Mouse (Mus musculus): ENCODE data around the gene Sstr5. TPM values are rescaled to one million over a fixed set of nuclear protein-coding genes. Genes with fewer than 3 reads are reported as not detected.

The Sstr5 gene
- polyA plus RNA-seq, 2 experiments = 0.09 to 0.10 TPM

DNA sequence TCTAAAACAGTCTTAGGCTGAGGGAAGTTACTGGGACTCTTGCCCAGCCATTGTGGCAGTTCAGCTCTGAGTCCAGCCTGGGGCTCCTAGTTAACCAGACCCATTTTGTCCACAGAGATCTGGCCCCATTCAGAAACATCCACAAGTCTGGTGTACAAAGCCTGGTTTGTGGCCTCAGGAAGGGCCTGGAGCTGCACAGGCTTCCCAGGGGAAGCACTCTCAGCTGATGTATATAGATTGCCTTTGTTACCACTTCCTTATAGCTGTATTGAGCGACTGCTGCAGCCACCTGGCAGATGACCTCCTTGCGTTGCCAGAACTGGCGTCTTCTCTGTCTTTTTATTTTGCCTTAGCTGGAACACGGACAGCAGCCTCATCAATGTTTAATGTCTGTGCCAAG lies 52.0 kb downstream of the Sstr5 start:
- WGBS = 51% methylated on average over 4 of the region's 4 CpGs

DNA sequence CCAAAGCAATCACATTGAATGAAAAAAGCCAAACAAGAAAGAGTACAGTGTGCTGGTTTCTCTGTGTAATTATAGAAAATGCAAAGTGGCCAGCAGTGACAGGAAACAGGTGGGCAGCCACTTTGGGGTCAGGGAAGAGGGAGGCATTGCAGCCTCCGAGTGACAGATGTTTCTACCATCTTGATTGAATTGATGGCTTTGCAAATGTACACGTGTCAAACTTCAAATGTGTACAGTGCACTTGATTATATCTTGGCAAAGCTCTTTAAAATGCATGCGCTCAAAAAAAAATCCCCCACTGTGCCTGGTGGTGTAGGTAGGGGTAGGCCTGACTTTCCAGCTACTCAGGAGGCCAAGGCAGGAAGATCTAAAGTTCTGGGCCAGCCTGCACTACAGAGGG lies 54.2 kb downstream of the Sstr5 start:
- Histone ChIP-seq H3K27ac (replicated peaks; ENCODE audit: low read depth, low read length) (no peak overlapping the region), H3K4me3 (replicated peaks; ENCODE audit: low read length) (no peak overlapping the region), H3K9me3 (ENCODE audit: control insufficient read depth, low read length) (no peaks in the 10 kb centered on the region), H3K27me3 (ENCODE audit: control insufficient read depth, insufficient read depth, low read length) (no peaks in the 10 kb centered on the region), H3K36me3 (ENCODE audit: control insufficient read depth, insufficient read depth, low read length) (no peaks in the 10 kb centered on the region), H3K4me2 (replicated peaks; ENCODE audit: low read depth, low read length, severe bottlenecking) (no peak overlapping the region), H3K4me1 (ENCODE audit: control insufficient read depth, insufficient read depth, low read length) (peaks cover 7% of the 10 kb centered on the region; the same call in 1 of the 2 replicates), H3K9ac (ENCODE audit: low read depth, low read length, severe bottlenecking) (no peak overlapping the region)
- DNase-seq (ENCODE audit: low spot score) (no peak), ATAC-seq (ENCODE audit: low FRiP score, low read depth) (no peak)
- TF ChIP-seq POLR2A (IDR thresholded peaks at IDR 0.05; ENCODE audit: borderline replicate concordance, extremely low read depth, insufficient read depth, insufficient read length) = no peak
- 44% methylated on average over 3 of the region's 3 CpGs for whole genome bisulfite sequencing

More for the DNA sequence above, 52.0 kb downstream of the Sstr5 start:
- H3K9ac ChIP-seq (ENCODE audit: low read depth, low read length, severe bottlenecking) = no peak overlapping the region
- no peak for DNase-seq (ENCODE audit: low spot score)
- H3K4me2 ChIP-seq (replicated peaks; ENCODE audit: low read depth, low read length, severe bottlenecking) = no peak overlapping the region
- no peaks in the 10 kb centered on the region for H3K36me3 ChIP-seq (ENCODE audit: control insufficient read depth, insufficient read depth, low read length)
- H3K27ac ChIP-seq (replicated peaks; ENCODE audit: low read depth, low read length) = no peak overlapping the region
- ATAC-seq (ENCODE audit: low FRiP score, low read depth) = no peak
- TF ChIP-seq POLR2A (IDR thresholded peaks at IDR 0.05; ENCODE audit: borderline replicate concordance, extremely low read depth, insufficient read depth, insufficient read length) = no peak
- H3K4me1 ChIP-seq (ENCODE audit: control insufficient read depth, insufficient read depth, low read length) = peaks cover 7% of the 10 kb centered on the region; the same call in 1 of the 2 replicates
- no peak overlapping the region for H3K4me3 ChIP-seq (replicated peaks; ENCODE audit: low read length)
- no peaks in the 10 kb centered on the region for H3K9me3 ChIP-seq (ENCODE audit: control insufficient read depth, low read length)
- no peaks in the 10 kb centered on the region for H3K27me3 ChIP-seq (ENCODE audit: control insufficient read depth, insufficient read depth, low read length)

DNA sequence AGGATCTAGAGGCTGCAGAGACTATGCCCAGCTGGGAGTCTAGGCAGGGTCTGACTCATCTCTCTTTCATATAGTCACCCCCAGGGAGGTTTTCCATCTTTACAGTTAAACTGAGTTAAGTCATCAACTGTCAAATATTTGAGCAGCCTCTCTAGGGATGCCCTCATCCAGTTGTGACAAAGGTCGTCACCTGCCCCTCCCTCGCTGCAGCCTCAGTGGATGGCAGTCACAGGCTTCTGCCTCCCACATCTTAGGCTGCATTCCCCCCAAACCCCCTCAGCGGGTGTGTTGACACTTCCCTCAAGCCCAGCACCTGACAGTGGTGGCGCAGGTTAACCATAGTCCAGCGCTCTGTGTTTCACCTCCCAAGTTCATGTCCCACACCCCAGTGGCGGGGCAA lies 55.7 kb downstream of the Sstr5 start:
- Histone ChIP-seq H3K4me1 (ENCODE audit: control insufficient read depth, insufficient read depth, low read length) (peaks cover 7% of the 10 kb centered on the region; the same call in 1 of the 2 replicates), H3K27ac (replicated peaks; ENCODE audit: low read depth, low read length) (no peak overlapping the region), H3K9me3 (ENCODE audit: control insufficient read depth, low read length) (no peaks in the 10 kb centered on the region), H3K4me3 (replicated peaks; ENCODE audit: low read length) (no peak overlapping the region), H3K9ac (ENCODE audit: low read depth, low read length, severe bottlenecking) (no peak overlapping the region), H3K4me2 (replicated peaks; ENCODE audit: low read depth, low read length, severe bottlenecking) (no peak overlapping the region), H3K36me3 (ENCODE audit: control insufficient read depth, insufficient read depth, low read length) (no peaks in the 10 kb centered on the region), H3K27me3 (ENCODE audit: control insufficient read depth, insufficient read depth, low read length) (no peaks in the 10 kb centered on the region)
- no peak for ATAC-seq (ENCODE audit: low FRiP score, low read depth)
- no peak for TF ChIP-seq POLR2A (IDR thresholded peaks at IDR 0.05; ENCODE audit: borderline replicate concordance, extremely low read depth, insufficient read depth, insufficient read length)
- DNase-seq (ENCODE audit: low spot score) = no peak
- 78% methylated on average over 6 of the region's 6 CpGs for WGBS

Other genes with a start within 250 kb of the Sstr5 start
- gene Baiap3, start 240.9 kb downstream of the Sstr5 start, polyA plus RNA-seq (2012; rRNA removed) = 1.5 and 1.9 TPM in 2 replicates
- 0.89 and 1.5 TPM in 2 replicates for gene Baiap3, start 240.9 kb downstream of the Sstr5 start, polyA plus RNA-seq (2014; fragmentation: Nextera tagmentation; extraction: Ambion mirVana)
- 434 and 540 TPM in 2 replicates for gene Ube2i, start 222.7 kb downstream of the Sstr5 start, polyA plus RNA-seq (2012; rRNA removed)
- gene Ube2i, start 222.7 kb downstream of the Sstr5 start, polyA plus RNA-seq (2014; fragmentation: Nextera tagmentation; extraction: Ambion mirVana) = 533 and 582 TPM in 2 replicates
- 6.0 and 8.5 TPM in 2 replicates for gene Prss34, start 198.9 kb downstream of the Sstr5 start, polyA plus RNA-seq (2012; rRNA removed)
- 6.7 and 10.6 TPM in 2 replicates for gene Prss34, start 198.9 kb downstream of the Sstr5 start, polyA plus RNA-seq (2014; fragmentation: Nextera tagmentation; extraction: Ambion mirVana)
- 0.13 TPM in 1 of 2 replicates, not detected in the other for gene Prss28, start 188.6 kb downstream of the Sstr5 start, polyA plus RNA-seq (2012; rRNA removed)
- not detected in 2 replicates for gene Prss28, start 188.6 kb downstream of the Sstr5 start, polyA plus RNA-seq (2014; fragmentation: Nextera tagmentation; extraction: Ambion mirVana)
- gene Prss29, start 178.6 kb downstream of the Sstr5 start, polyA plus RNA-seq (2012; rRNA removed) = not detected in 2 replicates
- gene Prss29, start 178.6 kb downstream of the Sstr5 start, polyA plus RNA-seq (2014; fragmentation: Nextera tagmentation; extraction: Ambion mirVana) = not detected in 2 replicates
- 1.5 and 2.1 TPM in 2 replicates for gene Tpsab1, start 151.7 kb downstream of the Sstr5 start, polyA plus RNA-seq (2012; rRNA removed)
- gene Tpsab1, start 151.7 kb downstream of the Sstr5 start, polyA plus RNA-seq (2014; fragmentation: Nextera tagmentation; extraction: Ambion mirVana) = 1.2 and 2.2 TPM in 2 replicates
- 31.8 and 35.9 TPM in 2 replicates for gene Tpsb2, start 131.0 kb downstream of the Sstr5 start, polyA plus RNA-seq (2012; rRNA removed)
- 38.0 and 83.8 TPM in 2 replicates for gene Tpsb2, start 131.0 kb downstream of the Sstr5 start, polyA plus RNA-seq (2014; fragmentation: Nextera tagmentation; extraction: Ambion mirVana)
- 11.3 and 14.6 TPM in 2 replicates for gene Tpsg1, start 128.0 kb downstream of the Sstr5 start, polyA plus RNA-seq (2012; rRNA removed)
- gene Tpsg1, start 128.0 kb downstream of the Sstr5 start, polyA plus RNA-seq (2014; fragmentation: Nextera tagmentation; extraction: Ambion mirVana) = 10.2 and 14.6 TPM in 2 replicates
- 58.0 and 73.0 TPM in 2 replicates for gene Cacna1h, start 63.5 kb downstream of the Sstr5 start, polyA plus RNA-seq (2012; rRNA removed)
- 6.9 TPM in 2 replicates for gene Cacna1h, start 63.5 kb downstream of the Sstr5 start, polyA plus RNA-seq (2014; fragmentation: Nextera tagmentation; extraction: Ambion mirVana)
- 0.05 and 0.08 TPM in 2 replicates for gene Tekt4, start 42.7 kb downstream of the Sstr5 start, polyA plus RNA-seq (2012; rRNA removed)
- not detected in 2 replicates for gene Tekt4, start 42.7 kb downstream of the Sstr5 start, polyA plus RNA-seq (2014; fragmentation: Nextera tagmentation; extraction: Ambion mirVana)
- gene Sox8, start 73.4 kb upstream of the Sstr5 start, polyA plus RNA-seq (2012; rRNA removed) = 16.3 and 23.4 TPM in 2 replicates
- gene Sox8, start 73.4 kb upstream of the Sstr5 start, polyA plus RNA-seq (2014; fragmentation: Nextera tagmentation; extraction: Ambion mirVana) = 12.6 and 16.7 TPM in 2 replicates
- 20.3 and 26.3 TPM in 2 replicates for gene Lmf1, start 81.8 kb upstream of the Sstr5 start, polyA plus RNA-seq (2012; rRNA removed)
- 26.9 and 28.7 TPM in 2 replicates for gene Lmf1, start 81.8 kb upstream of the Sstr5 start, polyA plus RNA-seq (2014; fragmentation: Nextera tagmentation; extraction: Ambion mirVana)
- 0.56 and 0.74 TPM in 2 replicates for gene Gng13, start 219.9 kb upstream of the Sstr5 start, polyA plus RNA-seq (2012; rRNA removed)
- gene Gng13, start 219.9 kb upstream of the Sstr5 start, polyA plus RNA-seq (2014; fragmentation: Nextera tagmentation; extraction: Ambion mirVana) = 3.5 and 6.1 TPM in 2 replicates
- gene Chtf18, start 230.1 kb upstream of the Sstr5 start, polyA plus RNA-seq (2012; rRNA removed) = 34.5 and 34.6 TPM in 2 replicates
- 14.7 and 16.1 TPM in 2 replicates for gene Chtf18, start 230.1 kb upstream of the Sstr5 start, polyA plus RNA-seq (2014; fragmentation: Nextera tagmentation; extraction: Ambion mirVana)
- gene Rpusd1, start 230.4 kb upstream of the Sstr5 start, polyA plus RNA-seq (2012; rRNA removed) = 48.2 and 71.7 TPM in 2 replicates
- 26.1 and 26.6 TPM in 2 replicates for gene Rpusd1, start 230.4 kb upstream of the Sstr5 start, polyA plus RNA-seq (2014; fragmentation: Nextera tagmentation; extraction: Ambion mirVana)
- gene Mslnl, start 238.8 kb upstream of the Sstr5 start, polyA plus RNA-seq (2012; rRNA removed) = 0.10 and 0.13 TPM in 2 replicates
- 0.10 and 0.22 TPM in 2 replicates for gene Mslnl, start 238.8 kb upstream of the Sstr5 start, polyA plus RNA-seq (2014; fragmentation: Nextera tagmentation; extraction: Ambion mirVana)